Mouse (Mus musculus): ENCODE results near the gene D6Ertd527e.

DNA sequence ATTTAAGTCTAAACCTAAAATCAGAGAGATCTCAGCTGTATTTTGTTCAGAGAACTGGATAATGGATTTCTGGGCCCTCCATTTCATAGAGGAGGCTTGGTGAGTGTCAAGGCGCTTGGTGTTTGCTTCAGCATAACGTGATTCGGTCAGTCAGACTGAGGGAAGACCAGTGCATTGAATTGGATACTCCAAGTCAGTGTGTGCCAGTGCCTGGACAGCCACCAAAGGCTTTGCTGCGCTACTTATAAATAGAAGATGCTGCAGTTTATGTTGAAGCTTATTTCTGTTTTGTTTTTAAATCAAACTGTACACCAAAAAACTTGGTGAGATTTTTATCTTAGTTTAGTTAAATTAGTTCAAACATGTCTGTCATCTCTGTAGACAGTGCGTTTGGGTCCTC, 16.2 kb upstream of the D6Ertd527e start:
- no peak for TF ChIP-seq POLR2A (IDR thresholded peaks at IDR 0.05; ENCODE audit: low read depth, low read length)
- no peak for TF ChIP-seq CTCF (IDR thresholded peaks at IDR 0.05; ENCODE audit: extremely low read depth, insufficient read length, insufficient replicate concordance, low read depth, low read length)
